Mouse (Mus musculus): ENCODE data around the gene Sema5a. TPM values are rescaled to one million over a fixed set of nuclear protein-coding genes. Genes with fewer than 3 reads are reported as not detected.

The Sema5a gene
- total and polyA plus RNA-seq, 2 experiments from 2014 or later = 8.8 to 40.0 TPM

- peak; percentile 80 for TF ChIP-seq CTCF (IDR thresholded peaks at IDR 0.05; ENCODE audit: low read depth)
- peak overlapping the region; percentile 100 for H3K4me2 ChIP-seq (ENCODE audit: low read depth, low read length)
- H3K9me3 ChIP-seq (ENCODE audit: low read length) = no peaks in the 10 kb centered on the region
- H3K4me3 ChIP-seq (ENCODE audit: low read length) = peak overlapping the region; percentile 55
- 0 out of 2 replicates have a peak, but pooled peaks cover 7% of the 10 kb centered on the region for H3K4me1 ChIP-seq (ENCODE audit: insufficient read depth, low read length)
- ATAC-seq (peak; percentile 66), DNase-seq (ENCODE audit: low spot score) (peak; percentile 87)
- 1% methylated on average over 47 of the region's 47 CpGs for WGBS
- H3K27ac ChIP-seq = no peak overlapping the region
- H3K27me3 ChIP-seq (ENCODE audit: insufficient read depth, low read length) = no peaks in the 10 kb centered on the region
- peak overlapping the region; percentile 56 for H3K9ac ChIP-seq (replicated peaks; ENCODE audit: low read length)
- H3K36me3 ChIP-seq (ENCODE audit: insufficient read depth, low read length) = no peaks in the 10 kb centered on the region
Measured at GRCm38 (mm10) chr15:32245837-32246670, 1.4 kb downstream of the Sema5a start.

DNA sequence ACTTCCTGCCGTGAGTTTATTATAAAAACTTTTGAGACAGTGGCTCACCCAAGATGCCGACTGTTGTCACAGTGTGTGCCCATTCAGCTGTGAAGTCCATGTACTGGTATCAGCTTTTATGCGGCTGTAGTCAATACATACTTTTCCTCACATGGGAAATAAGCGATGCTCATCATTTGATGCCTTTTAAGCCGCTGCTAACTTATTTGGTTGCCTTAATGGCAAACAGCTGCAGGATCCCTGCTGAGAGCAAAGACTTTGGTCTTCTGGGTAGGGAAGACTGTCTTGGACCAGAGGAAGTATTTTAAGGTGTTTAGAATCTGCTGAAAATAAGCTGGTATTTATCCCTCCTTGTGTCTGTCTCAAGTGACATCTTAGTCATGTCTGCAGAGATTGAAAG lies 2.7 kb downstream of the Sema5a start:
- no peak overlapping the region for H3K9ac ChIP-seq (replicated peaks; ENCODE audit: low read length)
- peak overlapping the region; percentile 55 for H3K4me3 ChIP-seq (ENCODE audit: low read length)
- DNase-seq (ENCODE audit: low spot score) = no peak
- H3K4me2 ChIP-seq (ENCODE audit: low read depth, low read length) = peak overlapping the region; percentile 100
- TF ChIP-seq CTCF (IDR thresholded peaks at IDR 0.05; ENCODE audit: low read depth) = no peak
- H3K27ac ChIP-seq = no peak overlapping the region
- ATAC-seq = no peak
- 46% methylated on average over 5 of the region's 5 CpGs for WGBS
- 0 out of 2 replicates have a peak, but pooled peaks cover 7% of the 10 kb centered on the region for H3K4me1 ChIP-seq (ENCODE audit: insufficient read depth, low read length)
- H3K36me3 ChIP-seq (ENCODE audit: insufficient read depth, low read length) = no peaks in the 10 kb centered on the region
- H3K27me3 ChIP-seq (ENCODE audit: insufficient read depth, low read length) = no peaks in the 10 kb centered on the region
- no peaks in the 10 kb centered on the region for H3K9me3 ChIP-seq (ENCODE audit: low read length)

GRCm38 (mm10) chr15:32254806-32255205 lies 10.2 kb downstream of the Sema5a start:
- Histone ChIP-seq H3K4me1 (ENCODE audit: insufficient read depth, low read length) (peaks cover 8% of the 10 kb centered on the region), H3K27ac (no peak overlapping the region), H3K27me3 (ENCODE audit: insufficient read depth, low read length) (no peaks in the 10 kb centered on the region), H3K4me2 (ENCODE audit: low read depth, low read length) (no peak overlapping the region), H3K4me3 (ENCODE audit: low read length) (no peak overlapping the region), H3K9ac (replicated peaks; ENCODE audit: low read length) (no peak overlapping the region), H3K9me3 (ENCODE audit: low read length) (no peaks in the 10 kb centered on the region), H3K36me3 (ENCODE audit: insufficient read depth, low read length) (no peaks in the 10 kb centered on the region)
- 53% methylated on average over 2 of the region's 2 CpGs for WGBS
- ATAC-seq (no peak), DNase-seq (ENCODE audit: low spot score) (no peak)
- no peak for TF ChIP-seq CTCF (IDR thresholded peaks at IDR 0.05; ENCODE audit: low read depth)

DNA sequence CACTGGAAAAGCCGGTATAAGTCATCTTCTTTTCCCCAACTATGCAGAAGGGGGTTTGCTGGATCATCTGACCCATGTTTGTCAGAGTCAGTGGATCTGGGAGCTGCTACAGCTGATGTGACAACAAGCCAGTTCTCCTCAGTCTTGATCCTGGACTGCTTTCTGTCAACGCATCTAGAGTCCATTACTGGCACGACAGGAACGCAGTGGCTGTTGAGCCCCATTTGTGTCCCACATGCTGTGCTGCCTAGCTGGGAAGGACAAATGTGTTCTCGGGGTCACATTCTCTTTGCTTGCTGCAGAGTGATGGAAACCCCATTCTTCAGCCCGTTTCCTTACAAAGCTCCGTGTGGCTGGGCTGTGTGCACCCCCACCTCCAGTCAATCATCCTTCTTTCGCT lies 12.7 kb downstream of the Sema5a start:
- ATAC-seq = no peak
- no peak overlapping the region for H3K4me2 ChIP-seq (ENCODE audit: low read depth, low read length)
- 48% methylated on average over 8 of the region's 8 CpGs for WGBS
- H3K4me3 ChIP-seq (ENCODE audit: low read length) = no peak overlapping the region
- H3K4me1 ChIP-seq (ENCODE audit: insufficient read depth, low read length) = peaks cover 8% of the 10 kb centered on the region
- no peaks in the 10 kb centered on the region for H3K36me3 ChIP-seq (ENCODE audit: insufficient read depth, low read length)
- no peak for DNase-seq (ENCODE audit: low spot score)
- no peak for TF ChIP-seq CTCF (IDR thresholded peaks at IDR 0.05; ENCODE audit: low read depth)
- no peaks in the 10 kb centered on the region for H3K27me3 ChIP-seq (ENCODE audit: insufficient read depth, low read length)
- H3K9ac ChIP-seq (replicated peaks; ENCODE audit: low read length) = no peak overlapping the region
- H3K9me3 ChIP-seq (ENCODE audit: low read length) = no peaks in the 10 kb centered on the region
- no peak overlapping the region for H3K27ac ChIP-seq

DNA sequence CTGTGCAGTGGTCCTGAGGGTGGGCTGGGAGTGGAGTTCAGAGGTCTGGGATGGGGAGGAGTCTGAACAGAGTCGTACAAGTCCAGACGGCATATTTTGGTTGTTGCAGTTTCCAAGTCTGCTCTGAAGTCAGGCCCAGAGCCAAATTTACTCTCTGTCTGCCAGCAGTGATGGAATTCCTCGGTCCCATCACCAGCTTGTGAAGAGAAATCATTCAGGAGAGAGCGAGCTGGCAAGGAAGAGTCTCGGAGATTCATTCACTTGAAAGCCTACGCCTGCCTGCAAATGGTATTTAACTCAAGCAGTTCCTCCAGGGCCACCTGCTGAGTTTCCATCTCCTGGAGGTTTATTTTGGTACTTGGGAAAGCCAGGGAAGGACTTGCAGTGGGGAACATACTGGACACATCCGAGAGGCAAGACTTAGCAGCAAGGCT lies 13.3 kb downstream of the Sema5a start:
- no peak overlapping the region for H3K9ac ChIP-seq (replicated peaks; ENCODE audit: low read length)
- ATAC-seq (peak; percentile 47), DNase-seq (ENCODE audit: low spot score) (peak; percentile 61)
- H3K27ac ChIP-seq = no peak overlapping the region
- H3K4me3 ChIP-seq (ENCODE audit: low read length) = no peak overlapping the region
- TF ChIP-seq CTCF (IDR thresholded peaks at IDR 0.05; ENCODE audit: low read depth) = no peak
- H3K27me3 ChIP-seq (ENCODE audit: insufficient read depth, low read length) = no peaks in the 10 kb centered on the region
- 23% methylated on average over 7 of the region's 7 CpGs for WGBS
- no peaks in the 10 kb centered on the region for H3K9me3 ChIP-seq (ENCODE audit: low read length)
- H3K4me1 ChIP-seq (ENCODE audit: insufficient read depth, low read length) = peaks cover 8% of the 10 kb centered on the region
- H3K36me3 ChIP-seq (ENCODE audit: insufficient read depth, low read length) = no peaks in the 10 kb centered on the region
- H3K4me2 ChIP-seq (ENCODE audit: low read depth, low read length) = 0 out of 2 replicates have a peak overlapping the region, but pooled peaks have one; percentile 1

GRCm38 (mm10) chr15:32259362-32260096 lies 14.9 kb downstream of the Sema5a start:
- TF ChIP-seq CTCF (IDR thresholded peaks at IDR 0.05; ENCODE audit: low read depth) = no peak
- ATAC-seq = no peak

More at GRCm38 (mm10) chr15:32259362-32260096, 14.9 kb downstream of the Sema5a start:
- Histone ChIP-seq H3K4me3 (ENCODE audit: low read length) (no peak overlapping the region), H3K4me1 (ENCODE audit: insufficient read depth, low read length) (peaks cover 8% of the 10 kb centered on the region), H3K9me3 (ENCODE audit: low read length) (no peaks in the 10 kb centered on the region), H3K9ac (replicated peaks; ENCODE audit: low read length) (no peak overlapping the region), H3K27ac (no peak overlapping the region), H3K4me2 (ENCODE audit: low read depth, low read length) (no peak overlapping the region), H3K27me3 (ENCODE audit: insufficient read depth, low read length) (no peaks in the 10 kb centered on the region), H3K36me3 (ENCODE audit: insufficient read depth, low read length) (no peaks in the 10 kb centered on the region)
- DNase-seq (ENCODE audit: low spot score) = no peak
- WGBS = 62% methylated on average over 5 of the region's 5 CpGs

Measured in hindbrain, postnatal 0 days (tissue).